Mouse (Mus musculus) bone marrow macrophage, adult 2 months (primary cell): ENCODE results near the gene Mxra8.

ENCODE experiments used
- CTCF ChIP-seq: IDR thresholded peaks from 2 replicates; pipeline ENCODE4 v1.5.1; 2012; ENCODE audit warnings: low read depth, mild to moderate bottlenecking, low read length, moderate library complexity
- POLR2A ChIP-seq: IDR thresholded peaks from 2 replicates; pipeline ENCODE4 v1.6.1; 2012; ENCODE audit warnings: mild to moderate bottlenecking, low read depth, low read length, borderline replicate concordance

DNA sequence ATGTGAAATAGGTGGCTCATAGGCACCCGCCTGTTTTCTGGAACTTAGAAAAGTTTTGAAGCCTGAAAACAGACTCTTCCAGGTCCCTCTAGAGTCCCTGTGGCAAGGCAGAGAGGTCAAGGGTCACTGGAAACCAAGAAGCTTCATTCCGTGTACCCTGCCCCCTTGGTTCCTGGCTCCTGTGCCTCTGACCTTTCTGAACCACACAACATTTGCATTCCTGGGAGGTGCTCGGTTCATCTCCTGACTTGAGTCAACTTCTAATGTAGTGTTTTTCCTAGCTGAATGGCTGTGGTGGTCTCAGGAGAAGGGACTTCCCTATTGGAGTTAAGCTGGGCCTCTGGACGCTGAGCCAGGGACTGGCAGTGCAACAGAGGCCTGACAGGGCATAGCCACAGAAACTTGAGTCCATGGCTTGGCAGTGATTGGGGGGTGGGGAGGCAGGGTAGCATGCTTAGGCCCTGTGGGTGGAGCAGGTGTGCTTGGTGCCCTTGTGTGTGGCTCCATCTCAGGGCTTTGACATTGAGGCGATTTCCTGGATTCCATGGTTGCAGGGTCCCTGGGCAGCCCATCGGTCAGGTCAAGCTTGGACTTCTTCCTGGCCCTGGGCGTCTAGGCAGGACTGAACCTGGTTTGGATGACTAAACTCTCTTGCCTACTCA, 9.1 kb downstream of the Mxra8 start:
- TF ChIP-seq CTCF (no peak), POLR2A (no peak)
